Mouse (Mus musculus) midbrain, embryonic 10.5 days (tissue): Measurements from ENCODE around the gene Epha8. TPM values are rescaled to one million over a fixed set of nuclear protein-coding genes. Genes with fewer than 3 reads are reported as not detected.

Experiments used
- DNase-seq: peaks from one replicate; pipeline ENCODE4 v3.0.0-alpha.2; 2017; ENCODE audit warnings: low spot score
- H3K27ac ChIP-seq: fragments of 300-500 bp; sonication (generic); replicated peaks from 2 replicates; pipeline ENCODE4 v1.5.1; 2016; ENCODE audit warnings: mild to moderate bottlenecking
- H3K27me3 ChIP-seq: fragments of 300-500 bp; sonication (generic); 2 replicates; pipeline ENCODE4 v1.6.1; 2016; ENCODE audit warnings: low read depth, mild to moderate bottlenecking; ENCODE audit not compliant: poor library complexity, severe bottlenecking
- H3K36me3 ChIP-seq: fragments of 300-500 bp; sonication (generic); 2 replicates; pipeline ENCODE4 v1.6.1; 2016; ENCODE audit warnings: mild to moderate bottlenecking, moderate library complexity
- H3K4me1 ChIP-seq: fragments of 300-500 bp; sonication (generic); 2 replicates; pipeline ENCODE4 v1.6.1; 2016
- H3K4me3 ChIP-seq: fragments of 300-500 bp; sonication (generic); 2 replicates; pipeline ENCODE4 v1.5.1; 2016; ENCODE audit warnings: mild to moderate bottlenecking, moderate library complexity
- H3K9me3 ChIP-seq: fragments of 300-500 bp; sonication (generic); replicated peaks from 2 replicates; pipeline ENCODE4 v1.6.1; 2016; ENCODE audit warnings: mild to moderate bottlenecking
- WGBS: fragments of 180-500 bp; shearing (Covaris S2); methylation state at CpG from one replicate; pipeline ENCODE4 v1.1.7; 2016; 5-methylcytosine and 5-hydroxymethylcytosine counted together
- polyA plus RNA-seq: library from polyadenylated mRNA; unstranded; fragments of >200 nt; fragmentation: Nextera tagmentation; extraction: Ambion mirVana; gene quantifications from 2 replicates; pipeline ENCODE4 v1.2.1, GENCODE M21; 2016

Gene Epha8
- polyA plus RNA-seq: 3.9 and 6.9 TPM in 2 replicates

- H3K27ac ChIP-seq: peak within 1 kb of the TSS; percentile 77
- peak within 1 kb of the TSS; percentile 55 for H3K4me3 ChIP-seq
- no peaks in the 10 kb centered on the region for H3K36me3 ChIP-seq
- H3K9me3 ChIP-seq: no peaks in the 10 kb centered on the region
- peaks cover 66% of the 10 kb centered on the region for H3K4me1 ChIP-seq
- DNase-seq: no peak
- peaks cover 100% of the 10 kb centered on the region for H3K27me3 ChIP-seq
- 8% methylated on average over 75 of the region's 75 CpGs for WGBS
Observed at GRCm38 (mm10) chr4:136956751-136957446, at the start of gene Epha8. TSS of gene Epha8 (minus strand) at chr4:136956816.

GRCm38 (mm10) chr4:137001825-137002224, 45.2 kb upstream of the Epha8 start:
- no peak for DNase-seq
- H3K4me3 ChIP-seq: no peak overlapping the region
- peaks cover 7% of the 10 kb centered on the region for H3K4me1 ChIP-seq
- H3K27me3 ChIP-seq: no peaks in the 10 kb centered on the region
- H3K27ac ChIP-seq: no peak overlapping the region
- 90% methylated on average over 3 of the region's 3 CpGs for WGBS
- peaks cover 40% of the 10 kb centered on the region for H3K36me3 ChIP-seq
- no peaks in the 10 kb centered on the region for H3K9me3 ChIP-seq

- no peak for DNase-seq
- 84% methylated on average over 7 of the region's 7 CpGs for WGBS
- Histone ChIP-seq H3K27me3 (no peaks in the 10 kb centered on the region), H3K9me3 (no peaks in the 10 kb centered on the region), H3K4me1 (peaks cover 7% of the 10 kb centered on the region), H3K36me3 (peaks cover 46% of the 10 kb centered on the region), H3K4me3 (no peak overlapping the region), H3K27ac (no peak overlapping the region)
Observed at GRCm38 (mm10) chr4:137001020-137001419, 44.4 kb upstream of the Epha8 start.

- no peaks in the 10 kb centered on the region for H3K27me3 ChIP-seq
- no peak overlapping the region for H3K4me3 ChIP-seq
- no peaks in the 10 kb centered on the region for H3K4me1 ChIP-seq
- no peak for DNase-seq
- 88% methylated on average over 7 of the region's 7 CpGs for WGBS
- H3K9me3 ChIP-seq: no peaks in the 10 kb centered on the region
- no peak overlapping the region for H3K27ac ChIP-seq
- peaks cover 70% of the 10 kb centered on the region for H3K36me3 ChIP-seq
Observed at GRCm38 (mm10) chr4:136998371-136998770, 41.8 kb upstream of the Epha8 start.

- Histone ChIP-seq H3K36me3 (peaks cover 76% of the 10 kb centered on the region), H3K4me3 (no peak overlapping the region), H3K27ac (no peak overlapping the region), H3K9me3 (no peaks in the 10 kb centered on the region), H3K4me1 (no peaks in the 10 kb centered on the region), H3K27me3 (no peaks in the 10 kb centered on the region)
- 92% methylated on average over 12 of the region's 12 CpGs for whole genome bisulfite sequencing
- DNase-seq: no peak
Observed at GRCm38 (mm10) chr4:136997723-136998345, 41.2 kb upstream of the Epha8 start.

- 85% methylated on average over 7 of the region's 7 CpGs for WGBS
- Histone ChIP-seq H3K9me3 (no peaks in the 10 kb centered on the region), H3K4me3 (no peak overlapping the region), H3K36me3 (peaks cover 82% of the 10 kb centered on the region), H3K27ac (no peak overlapping the region), H3K4me1 (no peaks in the 10 kb centered on the region), H3K27me3 (no peaks in the 10 kb centered on the region)
- no peak for DNase-seq
Observed at GRCm38 (mm10) chr4:136996933-136997332, 40.3 kb upstream of the Epha8 start.

- no peak overlapping the region for H3K27ac ChIP-seq
- DNase-seq: no peak
- H3K4me1 ChIP-seq: no peaks in the 10 kb centered on the region
- no peaks in the 10 kb centered on the region for H3K27me3 ChIP-seq
- 95% methylated on average over 14 of the region's 14 CpGs for WGBS
- H3K36me3 ChIP-seq: peaks cover 89% of the 10 kb centered on the region
- H3K4me3 ChIP-seq: no peak overlapping the region
- H3K9me3 ChIP-seq: no peaks in the 10 kb centered on the region
Observed at GRCm38 (mm10) chr4:136995361-136995760, 38.7 kb upstream of the Epha8 start.

- no peak for DNase-seq
- H3K9me3 ChIP-seq: no peaks in the 10 kb centered on the region
- H3K4me3 ChIP-seq: no peak overlapping the region
- WGBS: 70% methylated on average over 9 of the region's 9 CpGs
- H3K27me3 ChIP-seq: peaks cover 79% of the 10 kb centered on the region
- H3K4me1 ChIP-seq: peaks cover 28% of the 10 kb centered on the region
- no peak overlapping the region for H3K27ac ChIP-seq
- peaks cover 16% of the 10 kb centered on the region for H3K36me3 ChIP-seq
Observed at GRCm38 (mm10) chr4:136981993-136982695, 25.5 kb upstream of the Epha8 start.

GRCm38 (mm10) chr4:136981347-136981746, 24.7 kb upstream of the Epha8 start:
- H3K27me3 ChIP-seq: peaks cover 86% of the 10 kb centered on the region
- no peak overlapping the region for H3K4me3 ChIP-seq
- H3K27ac ChIP-seq: no peak overlapping the region
- no peaks in the 10 kb centered on the region for H3K9me3 ChIP-seq
- peaks cover 28% of the 10 kb centered on the region for H3K4me1 ChIP-seq
- WGBS: 6% methylated on average over 12 of the region's 12 CpGs
- DNase-seq: peak; percentile 70
- peaks cover 9% of the 10 kb centered on the region for H3K36me3 ChIP-seq

GRCm38 (mm10) chr4:136980921-136981320, 24.3 kb upstream of the Epha8 start:
- no peak for DNase-seq
- H3K27ac ChIP-seq: no peak overlapping the region
- H3K4me3 ChIP-seq: no peak overlapping the region
- peaks cover 88% of the 10 kb centered on the region for H3K27me3 ChIP-seq
- peaks cover 30% of the 10 kb centered on the region for H3K4me1 ChIP-seq
- peaks cover 6% of the 10 kb centered on the region; the same call in 1 of the 2 replicates for H3K36me3 ChIP-seq
- H3K9me3 ChIP-seq: no peaks in the 10 kb centered on the region
- WGBS: 88% methylated on average over 4 of the region's 4 CpGs

- Histone ChIP-seq H3K27me3 (peaks cover 98% of the 10 kb centered on the region), H3K27ac (no peak overlapping the region), H3K9me3 (no peaks in the 10 kb centered on the region), H3K36me3 (no peaks in the 10 kb centered on the region; the same call in 1 of the 2 replicates), H3K4me1 (peaks cover 49% of the 10 kb centered on the region), H3K4me3 (no peak overlapping the region)
- DNase-seq: no peak
- WGBS: 57% methylated on average over 8 of the region's 8 CpGs
Observed at GRCm38 (mm10) chr4:136977244-136977643, 20.6 kb upstream of the Epha8 start.

- H3K4me1 ChIP-seq: peaks cover 78% of the 10 kb centered on the region
- H3K27ac ChIP-seq: peak overlapping the region; percentile 50; the same call in 1 of the 2 replicates
- H3K36me3 ChIP-seq: no peaks in the 10 kb centered on the region
- peaks cover 100% of the 10 kb centered on the region for H3K27me3 ChIP-seq
- DNase-seq: peak; percentile 78
- WGBS: 9% methylated on average over 6 of the region's 6 CpGs
- no peak overlapping the region for H3K4me3 ChIP-seq
- no peaks in the 10 kb centered on the region for H3K9me3 ChIP-seq
Observed at GRCm38 (mm10) chr4:136970939-136971338, 14.3 kb upstream of the Epha8 start.
